Mouse (Mus musculus) kidney, adult 2 months (tissue): ENCODE data around the gene Inka2. TPM values are rescaled to one million over a fixed set of nuclear protein-coding genes. Genes with fewer than 3 reads are reported as not detected.
A peak's percentile ranks its signal among the peaks of the same experiment; 100 is the strongest.

Experiments
- DNase-seq: peaks from one replicate; pipeline ENCODE4 v3.0.0; 2021
- H3K27ac ChIP-seq: fragments of 200-500 bp; 2 replicates; pipeline ENCODE4 v1.5.1; 2012; ENCODE audit warnings: low read depth, low read length, control low read depth, inconsistent platforms; ENCODE audit not compliant: insufficient read depth
- H3K27me3 ChIP-seq: fragments of 200-500 bp; replicated peaks from 2 replicates; pipeline ENCODE4 v1.6.1; 2012; ENCODE audit warnings: mild to moderate bottlenecking, moderate library complexity, low read length, inconsistent platforms; ENCODE audit not compliant: control insufficient read depth, insufficient read depth
- H3K36me3 ChIP-seq: fragments of 200-500 bp; 2 replicates; pipeline ENCODE4 v1.6.1; 2012; ENCODE audit warnings: mild to moderate bottlenecking, moderate library complexity, low read length, inconsistent platforms; ENCODE audit not compliant: control insufficient read depth, insufficient read depth
- H3K4me1 ChIP-seq: fragments of 200-500 bp; 2 replicates; pipeline ENCODE4 v1.6.1; 2011; ENCODE audit warnings: low read length; ENCODE audit not compliant: control insufficient read depth, insufficient read depth
- H3K4me3 ChIP-seq: fragments of 200-500 bp; 2 replicates; pipeline ENCODE4 v1.5.1; 2011; ENCODE audit warnings: mild to moderate bottlenecking, low read depth, low read length, control low read depth; ENCODE audit not compliant: insufficient read depth
- CTCF ChIP-seq: fragments of 200-500 bp; conservative IDR thresholded peaks from 2 replicates; pipeline ENCODE4 v1.5.1; 2011; ENCODE audit warnings: low read depth, mild to moderate bottlenecking, control low read depth, low read length, moderate library complexity, mixed read lengths; ENCODE audit not compliant: insufficient read depth, insufficient read length
- POLR2A ChIP-seq: fragments of 200-500 bp; IDR thresholded peaks from one replicate; pipeline ENCODE4 v1.6.1; 2011; ENCODE audit warnings: low read depth, low read length, control low read depth
- WGBS: fragments of 180-500 bp; shearing (Covaris S2); methylation state at CpG from one replicate; pipeline ENCODE4 v1.1.7; 2018; 5-methylcytosine and 5-hydroxymethylcytosine counted together
- polyA plus RNA-seq: library from polyadenylated mRNA; depleted of rRNA; stranded (reverse); fragments of >200 nt; gene quantifications from 2 replicates; pipeline ENCODE4 v1.2.3, GENCODE M21; 2012

The Inka2 gene
- polyA plus RNA-seq, 1 experiment = 0.64 TPM

DNA sequence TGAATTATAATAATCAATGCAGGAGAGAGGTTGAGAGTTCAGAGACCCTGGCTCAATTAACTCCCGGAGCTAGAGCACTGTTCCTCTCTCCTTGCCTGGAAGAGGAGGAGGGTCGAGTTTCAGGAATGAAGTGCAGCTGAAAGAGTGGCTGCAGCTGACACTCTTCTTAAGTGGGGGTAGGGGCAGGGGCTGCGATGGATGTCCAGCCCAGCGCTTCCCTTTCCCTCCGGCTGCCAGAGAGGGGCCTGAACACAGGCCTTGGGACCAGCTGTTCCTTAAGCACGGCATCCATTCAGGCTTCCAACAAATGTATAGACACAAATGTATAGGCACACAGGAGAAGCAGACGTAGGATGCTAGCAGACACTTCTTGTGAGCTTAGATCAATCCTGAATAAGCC is 3.2 kb downstream of the Inka2 start:
- Histone ChIP-seq H3K36me3 (no peaks in the 10 kb centered on the region), H3K27me3 (no peaks in the 10 kb centered on the region), H3K4me3 (no peak overlapping the region), H3K4me1 (no peaks in the 10 kb centered on the region), H3K27ac (no peak overlapping the region)
- TF ChIP-seq POLR2A (no peak), CTCF (no peak)
- DNase-seq = no peak
- WGBS = 68% methylated on average over 7 of the region's 7 CpGs

DNA sequence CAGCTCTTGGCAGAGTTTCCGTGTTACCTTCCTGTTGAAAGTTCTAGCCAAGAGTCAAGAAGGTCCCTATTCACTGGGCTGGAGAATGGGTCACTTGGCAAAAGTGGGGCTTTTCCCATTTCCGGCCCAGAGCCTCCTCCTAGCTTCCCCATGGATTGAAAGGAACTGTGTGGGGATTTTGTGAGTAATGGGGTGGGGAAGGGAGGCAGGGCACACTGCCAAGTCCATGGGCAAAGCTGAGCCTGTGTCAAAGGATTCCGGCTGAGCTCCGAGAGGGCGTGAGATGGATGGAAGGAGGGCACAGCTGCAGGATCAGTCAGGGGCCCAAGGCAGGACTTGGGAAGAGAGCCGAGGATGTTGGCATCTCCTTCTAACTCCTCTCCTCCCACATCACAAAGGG is 5.8 kb downstream of the Inka2 start:
- H3K36me3 ChIP-seq = no peaks in the 10 kb centered on the region
- no peak for TF ChIP-seq POLR2A
- no peak for TF ChIP-seq CTCF
- 64% methylated on average over 6 of the region's 6 CpGs for WGBS
- no peaks in the 10 kb centered on the region for H3K27me3 ChIP-seq
- H3K4me1 ChIP-seq = no peaks in the 10 kb centered on the region
- H3K4me3 ChIP-seq = no peak overlapping the region
- peak; percentile 28 for DNase-seq
- no peak overlapping the region for H3K27ac ChIP-seq

DNA sequence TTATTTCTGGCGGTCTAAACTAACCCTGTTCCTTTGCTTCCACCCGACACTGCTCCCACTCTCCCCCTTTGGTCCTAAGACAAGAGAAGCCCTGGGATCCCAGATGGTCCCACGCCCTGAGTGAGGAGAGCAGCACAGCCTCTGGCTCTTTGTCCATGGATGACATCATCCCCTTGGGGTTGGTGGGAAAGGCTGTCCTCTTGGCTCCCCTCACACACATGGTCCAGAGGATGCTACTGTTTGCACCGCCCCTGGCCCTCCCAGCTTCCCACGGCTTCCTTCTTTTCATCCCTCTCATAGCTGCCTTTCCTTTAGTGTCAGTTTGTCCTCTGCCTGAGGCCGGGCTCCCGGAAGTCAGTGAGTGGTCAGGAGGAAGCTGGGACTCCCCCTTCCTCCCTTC is 7.3 kb downstream of the Inka2 start:
- 70% methylated on average over 7 of the region's 7 CpGs for WGBS
- Histone ChIP-seq H3K4me1 (no peaks in the 10 kb centered on the region), H3K27me3 (no peaks in the 10 kb centered on the region), H3K4me3 (no peak overlapping the region), H3K27ac (no peak overlapping the region), H3K36me3 (no peaks in the 10 kb centered on the region)
- no peak for TF ChIP-seq POLR2A
- DNase-seq = no peak

DNA sequence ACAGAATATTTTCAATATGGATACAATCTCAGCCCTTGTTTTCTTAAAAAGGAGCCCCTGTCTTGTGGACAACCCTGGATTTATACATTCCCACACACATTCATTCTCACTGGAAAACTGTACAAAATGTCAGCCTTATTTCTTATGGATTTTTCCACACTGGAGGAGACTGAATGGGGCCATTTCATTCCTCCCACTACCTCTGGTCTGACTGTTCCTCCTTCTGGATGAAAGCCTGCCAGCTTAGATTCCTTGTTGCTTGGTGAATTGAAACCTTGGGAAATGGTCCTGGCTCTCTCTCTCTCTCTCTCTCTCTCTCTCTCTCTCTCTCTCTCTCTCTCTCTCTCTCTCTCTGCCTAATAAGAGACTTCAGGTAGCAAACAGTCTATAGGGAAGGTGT is 8.4 kb downstream of the Inka2 start:
- Histone ChIP-seq H3K4me1 (no peaks in the 10 kb centered on the region), H3K27ac (no peak overlapping the region), H3K36me3 (no peaks in the 10 kb centered on the region), H3K27me3 (no peaks in the 10 kb centered on the region), H3K4me3 (no peak overlapping the region)
- TF ChIP-seq POLR2A (no peak), CTCF (no peak)
- DNase-seq = no peak

DNA sequence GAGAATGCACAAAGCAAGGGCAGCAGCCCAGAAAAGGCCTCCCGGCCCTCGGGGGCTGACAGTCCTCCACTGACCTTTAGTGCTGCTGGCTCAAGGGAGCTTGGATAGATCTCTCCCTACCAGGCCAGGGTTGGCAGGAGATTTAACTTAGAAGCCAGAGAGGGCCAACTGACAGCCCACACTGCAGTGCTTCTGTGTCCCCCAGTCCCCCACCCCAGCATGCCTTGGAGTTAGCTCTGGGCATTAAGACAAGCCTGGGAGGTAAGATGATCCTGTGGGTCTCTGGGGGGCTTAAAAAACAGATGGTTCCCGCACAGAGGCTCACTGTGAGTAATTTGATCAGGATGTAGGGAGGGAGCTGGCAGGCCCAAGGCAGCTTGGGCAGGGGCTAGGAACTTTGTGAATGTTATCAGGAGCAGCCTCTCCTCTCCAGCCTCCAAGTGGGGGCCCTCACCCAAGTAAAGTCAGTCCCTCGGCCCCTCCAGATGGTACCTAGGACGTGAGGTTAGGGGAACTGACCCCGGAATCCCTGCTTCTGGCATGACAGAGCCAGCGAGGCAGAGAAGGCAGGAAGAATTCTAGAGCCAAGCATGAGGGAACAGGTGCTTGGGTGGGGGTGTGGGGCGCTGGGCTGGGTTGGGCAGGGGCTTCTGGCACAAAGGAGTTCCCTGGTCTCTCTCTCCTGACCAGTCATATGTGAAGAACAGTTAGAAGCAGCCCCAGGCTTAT is 9.9 kb downstream of the Inka2 start:
- Histone ChIP-seq H3K4me1 (no peaks in the 10 kb centered on the region), H3K4me3 (no peak overlapping the region), H3K36me3 (no peaks in the 10 kb centered on the region), H3K27ac (no peak overlapping the region), H3K27me3 (no peaks in the 10 kb centered on the region)
- WGBS = 45% methylated on average over 8 of the region's 8 CpGs
- DNase-seq = no peak
- TF ChIP-seq CTCF (no peak), POLR2A (no peak)

DNA sequence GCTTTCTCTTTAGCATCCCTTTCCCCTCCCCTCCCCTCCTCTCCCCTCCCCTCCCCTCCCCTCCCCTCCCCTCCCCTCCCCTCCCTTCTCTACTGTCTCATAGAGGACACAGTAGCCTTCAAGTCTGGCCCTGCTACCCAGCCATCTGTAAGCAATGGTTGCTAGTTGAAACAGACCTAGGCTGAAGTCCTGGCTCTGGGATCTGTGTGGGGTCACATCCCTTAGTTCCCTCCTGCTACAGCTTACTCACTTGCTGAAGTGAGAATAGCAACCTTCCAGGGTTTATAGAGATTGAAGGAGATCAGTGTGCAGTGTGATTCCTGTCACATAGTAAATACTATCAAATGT is 10.4 kb downstream of the Inka2 start:
- H3K27ac ChIP-seq = no peak overlapping the region
- no peak for DNase-seq
- no peaks in the 10 kb centered on the region for H3K27me3 ChIP-seq
- H3K36me3 ChIP-seq = no peaks in the 10 kb centered on the region
- no peak overlapping the region for H3K4me3 ChIP-seq
- TF ChIP-seq CTCF (no peak), POLR2A (no peak)
- H3K4me1 ChIP-seq = no peaks in the 10 kb centered on the region

DNA sequence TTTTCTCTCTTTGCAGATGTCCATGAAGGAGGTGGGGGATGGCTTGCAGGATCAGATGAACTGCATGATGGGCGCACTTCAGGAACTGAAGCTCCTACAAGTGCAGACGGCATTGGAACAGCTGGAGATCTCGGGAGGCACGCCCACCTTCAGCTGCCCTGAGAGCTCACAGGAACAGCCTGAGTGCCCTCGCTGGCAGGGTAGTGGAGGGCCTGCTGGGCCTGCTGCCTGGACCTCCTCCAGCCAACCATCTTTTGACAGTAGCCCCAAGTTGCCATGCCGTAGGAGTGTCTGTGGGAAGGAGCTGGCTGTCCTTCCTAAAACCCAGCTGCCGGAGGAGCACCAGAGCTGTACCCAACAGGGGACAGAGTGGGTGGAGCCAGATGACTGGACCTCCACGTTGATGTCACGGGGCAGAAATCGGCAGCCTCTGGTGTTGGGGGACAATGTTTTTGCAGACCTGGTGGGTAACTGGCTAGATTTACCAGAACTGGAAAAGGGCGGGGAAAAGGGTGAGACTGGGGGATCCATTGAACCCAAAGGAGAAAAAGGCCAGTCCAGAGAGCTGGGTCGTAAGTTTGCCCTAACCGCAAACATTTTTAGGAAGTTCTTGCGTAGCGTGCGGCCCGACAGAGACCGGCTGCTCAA is 12.1 kb downstream of the Inka2 start:
- Histone ChIP-seq H3K4me1 (no peaks in the 10 kb centered on the region), H3K4me3 (no peak overlapping the region), H3K27me3 (no peaks in the 10 kb centered on the region), H3K27ac (no peak overlapping the region), H3K36me3 (no peaks in the 10 kb centered on the region)
- TF ChIP-seq CTCF (no peak), POLR2A (no peak)
- no peak for DNase-seq
- 79% methylated on average over 18 of the region's 18 CpGs for WGBS
